Mouse (Mus musculus) ES-Bruce4 (cell line): ENCODE results near the gene Fam229a.

Experiments used
- CTCF ChIP-seq: IDR thresholded peaks from one replicate; pipeline ENCODE4 v1.8.1; 2011; ENCODE audit warnings: low read depth, low read length
- EP300 ChIP-seq: IDR thresholded peaks from 2 replicates; pipeline ENCODE4 v1.6.1; 2011; ENCODE audit warnings: low read depth, low read length; ENCODE audit not compliant: insufficient read depth
- POLR2A ChIP-seq: IDR thresholded peaks from one replicate; pipeline ENCODE4 v1.8.1; 2011; ENCODE audit warnings: low read length; ENCODE audit not compliant: insufficient read depth

DNA sequence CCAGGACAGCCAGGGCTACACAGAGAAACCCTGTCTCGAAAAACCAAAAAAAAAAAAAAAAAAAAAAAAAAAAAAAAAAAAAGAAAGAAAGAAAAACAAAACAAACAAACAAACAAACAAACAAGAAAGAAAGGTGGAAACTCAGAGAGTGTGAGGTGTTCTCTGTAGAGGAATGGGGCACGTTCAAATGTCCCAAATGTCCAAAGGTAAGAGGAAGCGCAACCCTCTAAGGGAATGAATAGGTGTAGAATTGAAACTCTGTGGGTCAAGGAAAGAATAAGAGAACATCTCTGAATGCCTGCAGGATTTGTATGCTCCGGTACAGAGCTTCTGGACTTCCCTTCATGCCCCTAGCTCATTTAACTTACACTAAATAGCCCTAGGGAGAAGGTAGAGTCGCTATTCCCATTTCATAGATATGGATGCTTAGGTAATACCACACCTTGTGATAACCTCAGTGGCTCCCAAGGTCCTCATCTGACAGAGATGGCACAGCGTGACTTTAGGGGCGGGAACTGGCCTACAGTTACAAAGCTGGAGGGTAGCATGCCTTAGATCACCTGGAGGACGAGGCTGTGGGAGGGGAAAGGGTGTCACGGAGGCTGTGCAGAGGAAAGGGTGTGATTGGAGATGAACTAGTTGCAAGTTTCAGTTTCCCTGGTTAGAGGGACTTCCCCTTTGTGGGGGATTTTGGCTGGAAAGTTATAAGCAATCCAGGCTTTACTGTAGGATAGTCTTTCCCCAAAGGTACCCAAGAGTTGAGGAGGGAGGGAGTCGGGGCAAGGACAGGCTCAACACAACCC is 16.6 kb downstream of the Fam229a start:
- TF ChIP-seq CTCF (no peak), POLR2A (no peak), EP300 (no peak)
